Mouse (Mus musculus) lung, embryonic 14.5 days (tissue): ENCODE data around the gene Ift122. TPM values are rescaled to one million over a fixed set of nuclear protein-coding genes. Genes with fewer than 3 reads are reported as not detected.
A peak's percentile ranks its signal among the peaks of the same experiment; 100 is the strongest.

Source experiments
- ATAC-seq: fragments of 200-750 bp; cut with Nextera tagmentation; 2 replicates; pipeline ENCODE4 v1.8.0; 2017; ENCODE audit warnings: mild to moderate bottlenecking, moderate TSS enrichment, moderate library complexity; ENCODE audit not compliant: insufficient read depth
- DNase-seq: peaks from one replicate; pipeline ENCODE4 v3.0.0-alpha.2; 2015
- H3K27ac ChIP-seq: fragments of 300-500 bp; sonication (generic); 2 replicates; pipeline ENCODE4 v1.5.1; 2014; ENCODE audit warnings: low read depth, mild to moderate bottlenecking, moderate library complexity
- H3K27me3 ChIP-seq: fragments of 300-500 bp; sonication (generic); 2 replicates; pipeline ENCODE4 v1.6.1; 2014; ENCODE audit warnings: low read length, control low read depth; ENCODE audit not compliant: insufficient read depth
- H3K36me3 ChIP-seq: fragments of 300-500 bp; sonication (generic); 2 replicates; pipeline ENCODE4 v1.6.1; 2014; ENCODE audit warnings: control low read depth; ENCODE audit not compliant: insufficient read depth
- H3K4me1 ChIP-seq: fragments of 300-500 bp; sonication (generic); 2 replicates; pipeline ENCODE4 v1.6.1; 2014; ENCODE audit warnings: antibody characterized with exemption, control low read depth; ENCODE audit not compliant: insufficient read depth
- H3K4me2 ChIP-seq: fragments of 300-500 bp; sonication (generic); 2 replicates; pipeline ENCODE4 v1.6.1; 2014; ENCODE audit warnings: mild to moderate bottlenecking
- H3K4me3 ChIP-seq: fragments of 300-500 bp; sonication (generic); 2 replicates; pipeline ENCODE4 v1.5.1; 2014; ENCODE audit warnings: low read depth, low read length
- H3K9ac ChIP-seq: fragments of 300-500 bp; sonication (generic); 2 replicates; pipeline ENCODE4 v1.6.1; 2014
- H3K9me3 ChIP-seq: fragments of 300-500 bp; sonication (generic); 2 replicates; pipeline ENCODE4 v1.6.1; 2016; ENCODE audit warnings: low read depth, low read length, control low read depth
- CTCF ChIP-seq: IDR thresholded peaks from 2 replicates; pipeline ENCODE4 v1.5.1; 2016; ENCODE audit warnings: antibody characterized with exemption, low read depth
- WGBS: fragments of 180-500 bp; shearing (Covaris S2); extraction: QIAGEN DNeasy Blood & Tissue Kit; methylation state at CpG from one replicate; pipeline ENCODE4 v1.1.7; 2014; 5-methylcytosine and 5-hydroxymethylcytosine counted together
- polyA plus RNA-seq: library from polyadenylated mRNA; unstranded; fragments of >200 nt; fragmentation: Nextera tagmentation; extraction: Ambion mirVana; gene quantifications from 2 replicates; pipeline ENCODE4 v1.2.1, GENCODE M21; 2014

Gene Ift122
- polyA plus RNA-seq, 1 experiment from 2014 or later, result 25.6 TPM

DNA sequence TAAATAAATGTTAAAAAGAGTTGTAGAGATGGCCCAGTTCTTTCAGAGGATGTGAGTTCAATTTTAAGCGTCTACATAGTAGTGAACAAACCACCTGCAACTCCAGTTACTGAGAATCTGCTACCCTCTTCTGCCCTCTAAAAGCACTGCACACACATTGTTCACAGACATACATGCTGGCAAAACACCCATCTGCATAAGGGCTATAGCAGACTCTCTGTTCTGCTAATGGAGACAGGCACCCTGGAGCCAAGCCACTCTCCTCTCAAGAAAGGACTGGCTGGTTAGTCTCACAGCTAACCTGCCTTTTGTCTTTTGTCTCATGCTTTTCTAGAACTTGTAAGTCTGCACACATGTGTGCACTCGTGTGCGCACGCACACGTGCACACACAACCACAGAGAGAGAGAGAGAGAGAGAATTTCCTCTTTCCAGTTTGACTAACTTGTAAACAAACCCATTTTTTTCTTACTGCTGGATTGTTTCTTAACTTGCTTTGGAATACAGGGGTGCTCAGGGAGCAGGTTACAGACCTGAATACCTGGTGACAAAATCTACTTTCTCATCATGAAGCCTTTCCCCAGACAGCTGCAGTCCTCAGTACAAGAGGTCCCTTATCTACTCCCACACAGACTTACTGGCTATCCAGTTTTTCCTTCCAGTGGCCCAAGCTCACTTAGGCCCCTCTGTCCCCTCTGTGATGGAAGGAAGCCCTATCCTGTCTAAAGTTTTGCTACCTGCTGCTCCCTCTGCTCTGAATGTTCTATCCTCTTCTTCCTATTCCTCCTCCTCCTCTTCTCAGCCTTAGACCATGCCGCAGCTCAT, 22.3 kb upstream of the Ift122 start:
- no peak for TF ChIP-seq CTCF

DNA sequence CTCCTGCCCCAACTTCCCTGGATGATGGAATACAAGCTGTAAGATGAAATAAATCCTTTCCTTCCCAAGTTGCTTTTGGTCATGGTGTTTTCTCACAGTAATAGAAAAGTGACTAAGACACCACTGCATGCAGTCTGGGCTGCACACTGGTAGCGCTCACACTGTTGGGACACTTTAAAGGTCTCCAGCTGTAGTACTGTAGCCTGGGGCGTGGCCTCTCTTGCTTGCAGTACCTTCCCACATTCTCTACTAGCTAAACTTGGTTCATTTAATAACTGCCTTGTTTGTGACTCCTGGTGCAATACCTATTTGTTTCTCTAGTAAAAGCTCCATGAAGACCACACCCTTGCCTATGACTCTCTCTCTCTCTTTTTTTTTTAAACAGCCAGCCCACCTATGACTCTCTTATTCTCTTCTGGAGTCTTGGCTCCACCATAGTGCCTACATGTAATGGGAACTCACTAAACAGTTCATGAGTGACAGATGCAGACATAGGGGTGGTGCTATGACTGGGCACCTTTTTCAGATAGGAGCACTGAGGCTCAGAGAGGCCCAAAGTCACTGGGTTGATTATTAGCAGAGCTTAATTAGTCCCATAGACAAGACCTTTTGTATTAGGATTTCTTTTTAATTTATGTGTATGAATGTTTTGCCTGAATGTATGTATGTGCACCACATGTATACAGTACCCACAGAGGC, 21.0 kb upstream of the Ift122 start:
- TF ChIP-seq CTCF, result no peak
- H3K27ac ChIP-seq, result no peak overlapping the region
- no peaks in the 10 kb centered on the region for H3K9me3 ChIP-seq
- H3K4me2 ChIP-seq, result no peak overlapping the region
- WGBS, result 88% methylated on average over 2 of the region's 2 CpGs
- no peak overlapping the region for H3K9ac ChIP-seq
- no peaks in the 10 kb centered on the region for H3K4me1 ChIP-seq
- H3K36me3 ChIP-seq, result no peaks in the 10 kb centered on the region
- no peak for ATAC-seq
- no peak for DNase-seq
- H3K4me3 ChIP-seq, result no peak overlapping the region
- H3K27me3 ChIP-seq, result no peaks in the 10 kb centered on the region

More for the DNA sequence above, 22.3 kb upstream of the Ift122 start:
- Histone ChIP-seq H3K9me3 (no peaks in the 10 kb centered on the region), H3K36me3 (no peaks in the 10 kb centered on the region), H3K4me2 (no peak overlapping the region), H3K9ac (no peak overlapping the region), H3K27ac (no peak overlapping the region), H3K4me1 (no peaks in the 10 kb centered on the region), H3K27me3 (no peaks in the 10 kb centered on the region), H3K4me3 (no peak overlapping the region)
- 86% methylated on average over 6 of the region's 6 CpGs for WGBS
- DNase-seq (no peak), ATAC-seq (no peak)

DNA sequence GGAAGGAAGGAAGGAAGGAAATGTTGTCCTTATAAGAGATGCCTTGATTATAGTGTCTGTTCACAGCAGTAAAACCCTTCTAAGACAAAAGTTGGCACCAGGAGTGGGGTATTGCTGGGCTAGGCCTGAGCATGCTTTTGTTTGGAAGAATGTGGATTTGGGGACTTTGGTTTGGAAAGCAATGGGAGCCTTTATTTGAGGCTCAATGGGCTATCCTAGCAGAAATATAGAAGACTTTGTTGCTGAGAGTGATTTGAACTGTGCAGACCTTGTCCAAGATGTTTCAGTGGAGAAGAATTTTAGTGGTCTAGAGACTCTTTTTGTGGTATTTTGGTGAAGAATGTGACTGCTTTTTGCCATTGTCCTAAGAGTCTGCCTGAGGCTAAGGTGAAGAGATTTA, 19.4 kb upstream of the Ift122 start:
- Histone ChIP-seq H3K4me3 (no peak overlapping the region), H3K36me3 (no peaks in the 10 kb centered on the region), H3K4me2 (no peak overlapping the region), H3K9me3 (no peaks in the 10 kb centered on the region), H3K4me1 (no peaks in the 10 kb centered on the region), H3K9ac (no peak overlapping the region), H3K27me3 (no peaks in the 10 kb centered on the region), H3K27ac (no peak overlapping the region)
- ATAC-seq, result no peak
- TF ChIP-seq CTCF, result no peak
- no peak for DNase-seq

DNA sequence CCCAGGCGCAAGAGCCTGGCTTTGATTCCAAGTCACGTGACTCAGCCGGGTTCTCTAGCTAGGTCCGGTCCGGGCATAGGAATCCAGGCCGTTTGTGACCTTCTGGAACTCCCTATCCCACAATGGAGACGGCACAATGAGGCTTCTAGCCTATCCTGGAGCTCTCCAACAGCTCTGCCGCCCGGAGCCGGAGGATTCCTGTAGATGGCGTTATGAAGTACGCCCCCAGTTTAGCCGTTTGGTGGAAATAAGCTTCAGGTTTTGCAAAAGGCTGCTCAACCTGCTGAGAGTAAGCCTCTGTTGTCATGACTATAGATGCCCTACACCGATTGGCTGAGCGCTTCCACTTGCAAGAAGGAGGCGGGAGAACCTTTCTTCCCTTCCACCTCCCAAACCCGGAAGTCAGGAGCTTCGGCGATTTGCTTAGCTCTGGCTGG, 15.1 kb upstream of the Ift122 start, which contains the start of gene Efcab12:
TSS of gene Efcab12 (minus strand) at position 252 of the 437 bp plus-strand sequence.
- no peaks in the 10 kb centered on the region for H3K4me1 ChIP-seq
- TF ChIP-seq CTCF, result no peak
- H3K9me3 ChIP-seq, result no peaks in the 10 kb centered on the region
- DNase-seq, result peak; percentile 84
- H3K27ac ChIP-seq, result no peak within 1 kb of the TSS
- no peaks in the 10 kb centered on the region for H3K27me3 ChIP-seq
- peak within 1 kb of the TSS; percentile 62 for H3K4me2 ChIP-seq
- H3K4me3 ChIP-seq, result peak within 1 kb of the TSS; percentile 26
- peaks cover 16% of the 10 kb centered on the region; the same call in 1 of the 2 replicates for H3K36me3 ChIP-seq
- ATAC-seq, result peak; percentile 94
- peak within 1 kb of the TSS; percentile 24; the same call in 1 of the 2 replicates for H3K9ac ChIP-seq
- 1% methylated on average over 19 of the region's 19 CpGs for WGBS

DNA sequence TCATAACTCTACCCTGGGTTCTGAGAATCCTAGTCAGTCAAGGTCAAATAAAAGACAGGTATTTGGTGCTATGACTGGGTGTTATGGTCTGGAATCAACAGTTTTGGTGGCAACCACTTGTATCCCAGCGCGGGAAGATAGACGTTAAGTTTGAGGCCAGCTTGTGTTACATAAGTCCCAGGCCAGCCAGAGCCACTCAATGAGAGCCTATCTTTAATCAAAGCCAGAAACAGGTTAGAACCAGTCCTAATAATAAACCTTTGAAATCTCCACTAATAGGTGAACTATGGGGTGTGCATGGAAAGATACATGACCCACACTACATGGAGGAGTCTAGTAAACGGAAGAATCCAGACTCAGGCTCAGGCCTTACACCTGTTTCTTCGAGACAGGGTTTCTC, 14.5 kb upstream of the Ift122 start:
- no peaks in the 10 kb centered on the region for H3K9me3 ChIP-seq
- H3K27me3 ChIP-seq, result no peaks in the 10 kb centered on the region
- no peak overlapping the region for H3K27ac ChIP-seq
- TF ChIP-seq CTCF, result no peak
- H3K4me2 ChIP-seq, result peak overlapping the region; percentile 62
- peaks cover 22% of the 10 kb centered on the region for H3K36me3 ChIP-seq
- DNase-seq (no peak), ATAC-seq (no peak)
- no peak overlapping the region for H3K4me3 ChIP-seq
- WGBS, result 69% methylated on average over 5 of the region's 5 CpGs
- H3K9ac ChIP-seq, result no peak overlapping the region
- H3K4me1 ChIP-seq, result no peaks in the 10 kb centered on the region

DNA sequence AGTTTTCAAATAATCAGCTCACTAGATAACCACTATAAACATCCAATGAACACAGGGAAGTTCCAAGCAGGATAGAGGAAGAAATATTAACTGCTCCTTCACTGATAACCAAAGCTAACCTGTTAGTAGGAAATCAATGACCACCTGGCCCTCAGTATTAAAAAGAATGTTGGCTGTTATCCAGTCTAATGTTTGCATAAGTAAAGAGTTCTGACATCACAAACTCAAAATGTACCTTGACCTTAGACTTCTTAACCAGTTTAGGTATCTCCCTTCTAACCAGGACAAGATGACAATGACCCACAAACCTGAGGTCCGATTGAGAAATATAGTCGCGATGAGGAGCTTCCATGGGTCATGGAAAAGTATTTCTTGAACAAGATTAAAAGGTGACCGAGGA, 8.3 kb upstream of the Ift122 start:
- TF ChIP-seq CTCF, result no peak
- ATAC-seq (no peak), DNase-seq (no peak)
- no peaks in the 10 kb centered on the region for H3K9me3 ChIP-seq
- no peak overlapping the region for H3K4me3 ChIP-seq
- peaks cover 47% of the 10 kb centered on the region for H3K36me3 ChIP-seq
- no peaks in the 10 kb centered on the region for H3K27me3 ChIP-seq
- H3K4me1 ChIP-seq, result no peaks in the 10 kb centered on the region
- H3K27ac ChIP-seq, result no peak overlapping the region
- H3K9ac ChIP-seq, result no peak overlapping the region
- 89% methylated on average over 4 of the region's 4 CpGs for WGBS
- H3K4me2 ChIP-seq, result no peak overlapping the region
